Mouse (Mus musculus) embryonic facial prominence, embryonic 15.5 days (tissue): ENCODE data around the gene Invs. TPM values are rescaled to one million over a fixed set of nuclear protein-coding genes. Genes with fewer than 3 reads are reported as not detected.
"Not testable (repeated sequence)": the region's sequence is repeated elsewhere in the genome, so short reads cannot be mapped to it uniquely, and the experiment has no call there.

Experiments
- ATAC-seq: fragments of 200-750 bp; cut with Nextera tagmentation; 2 replicates; pipeline ENCODE4 v1.8.0; 2017; ENCODE audit warnings: low read depth, moderate TSS enrichment; ENCODE audit not compliant: insufficient number of reproducible peaks, low FRiP score, low TSS enrichment
- H3K27ac ChIP-seq: fragments of 300-500 bp; sonication (generic); replicated peaks from 2 replicates; pipeline ENCODE4 v1.5.1; 2015; ENCODE audit warnings: mild to moderate bottlenecking, inconsistent platforms
- H3K27me3 ChIP-seq: fragments of 300-500 bp; sonication (generic); 2 replicates; pipeline ENCODE4 v1.6.1; 2015; ENCODE audit warnings: inconsistent platforms
- H3K36me3 ChIP-seq: fragments of 300-500 bp; sonication (generic); 2 replicates; pipeline ENCODE4 v1.6.1; 2015; ENCODE audit warnings: mild to moderate bottlenecking, inconsistent platforms
- H3K4me1 ChIP-seq: fragments of 300-500 bp; sonication (generic); 2 replicates; pipeline ENCODE4 v1.6.1; 2015; ENCODE audit warnings: inconsistent platforms
- H3K4me2 ChIP-seq: fragments of 300-500 bp; sonication (generic); replicated peaks from 2 replicates; pipeline ENCODE4 v1.6.1; 2015; ENCODE audit warnings: mild to moderate bottlenecking, inconsistent platforms
- H3K4me3 ChIP-seq: fragments of 300-500 bp; sonication (generic); replicated peaks from 2 replicates; pipeline ENCODE4 v1.5.1; 2015; ENCODE audit warnings: mild to moderate bottlenecking, inconsistent platforms
- H3K9ac ChIP-seq: fragments of 300-500 bp; sonication (generic); 2 replicates; pipeline ENCODE4 v1.6.1; 2015; ENCODE audit warnings: inconsistent platforms
- H3K9me3 ChIP-seq: fragments of 300-500 bp; sonication (generic); replicated peaks from 2 replicates; pipeline ENCODE4 v1.6.1; 2016; ENCODE audit warnings: inconsistent platforms
- WGBS: fragments of 180-500 bp; shearing (Covaris S2); methylation state at CpG from one replicate; pipeline ENCODE4 v1.1.7; 2015; 5-methylcytosine and 5-hydroxymethylcytosine counted together
- polyA plus RNA-seq: library from polyadenylated mRNA; unstranded; fragments of >200 nt; fragmentation: Nextera tagmentation; extraction: Ambion mirVana; gene quantifications from 2 replicates; pipeline ENCODE4 v1.2.1, GENCODE M21; 2015

Invs gene
- polyA plus RNA-seq, 1 experiment from 2014 or later = 9.9 TPM

DNA sequence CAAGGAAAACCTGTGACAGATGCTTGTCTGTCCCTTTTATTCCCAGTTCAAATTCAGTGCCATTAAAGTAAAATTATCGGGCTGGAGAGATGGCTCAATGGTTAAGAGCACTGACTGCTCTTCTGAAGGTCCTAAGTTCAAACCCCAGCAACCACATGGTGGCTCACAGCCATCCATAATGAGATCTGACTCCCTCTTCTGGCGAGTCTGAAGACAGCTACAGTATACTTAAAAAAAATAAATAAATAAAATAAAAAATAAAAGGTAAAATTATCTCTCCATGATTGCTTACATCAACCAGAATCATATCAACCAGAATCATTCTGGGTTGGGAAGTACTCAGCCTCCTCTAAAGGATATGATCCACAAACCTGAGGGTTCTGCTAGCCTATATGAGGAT lies 48.5 kb downstream of the Invs start:
- H3K9me3 ChIP-seq = no peaks in the 10 kb centered on the region
- no peak overlapping the region for H3K4me2 ChIP-seq
- no peaks in the 10 kb centered on the region for H3K27me3 ChIP-seq
- H3K36me3 ChIP-seq = no peaks in the 10 kb centered on the region
- no peak overlapping the region for H3K9ac ChIP-seq
- H3K4me3 ChIP-seq = no peak overlapping the region
- no peaks in the 10 kb centered on the region for H3K4me1 ChIP-seq
- WGBS = 61% methylated on average over 2 of the region's 2 CpGs
- no peak overlapping the region for H3K27ac ChIP-seq
- no peak for ATAC-seq

DNA sequence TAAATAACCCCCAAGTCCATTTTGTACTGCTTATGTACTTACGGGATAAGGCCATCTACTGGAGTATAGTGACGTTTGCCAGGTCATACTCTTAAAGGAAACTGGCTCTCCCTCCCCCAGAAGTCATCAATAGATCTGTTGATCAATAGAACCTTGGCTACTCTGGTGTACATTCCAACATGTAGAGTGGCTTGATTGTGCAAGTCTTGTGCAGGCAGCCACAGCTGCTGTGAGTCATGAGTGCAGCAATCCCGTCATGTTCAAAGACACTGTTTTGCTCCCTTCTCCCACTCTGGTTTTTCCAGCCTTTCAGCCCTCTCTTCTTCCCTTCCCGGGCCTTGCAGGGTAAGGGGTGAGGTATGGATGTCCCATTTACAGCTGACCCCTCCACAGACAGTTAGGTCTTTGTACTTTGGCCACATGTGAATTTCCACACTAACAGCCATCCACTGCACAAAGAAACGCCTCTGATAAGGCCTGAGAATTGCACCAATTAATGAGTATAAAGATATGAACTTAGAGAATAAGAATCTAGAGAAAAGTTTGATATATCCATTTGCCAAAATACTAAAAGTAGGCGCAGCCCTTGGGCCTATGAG lies 53.0 kb downstream of the Invs start:
- Histone ChIP-seq H3K4me2 (no peak overlapping the region), H3K4me1 (no peaks in the 10 kb centered on the region), H3K27ac (no peak overlapping the region), H3K9ac (no peak overlapping the region), H3K36me3 (no peaks in the 10 kb centered on the region), H3K27me3 (no peaks in the 10 kb centered on the region), H3K4me3 (no peak overlapping the region), H3K9me3 (no peaks in the 10 kb centered on the region)
- 73% methylated on average over 6 of the region's 6 CpGs for WGBS
- ATAC-seq = no peak

DNA sequence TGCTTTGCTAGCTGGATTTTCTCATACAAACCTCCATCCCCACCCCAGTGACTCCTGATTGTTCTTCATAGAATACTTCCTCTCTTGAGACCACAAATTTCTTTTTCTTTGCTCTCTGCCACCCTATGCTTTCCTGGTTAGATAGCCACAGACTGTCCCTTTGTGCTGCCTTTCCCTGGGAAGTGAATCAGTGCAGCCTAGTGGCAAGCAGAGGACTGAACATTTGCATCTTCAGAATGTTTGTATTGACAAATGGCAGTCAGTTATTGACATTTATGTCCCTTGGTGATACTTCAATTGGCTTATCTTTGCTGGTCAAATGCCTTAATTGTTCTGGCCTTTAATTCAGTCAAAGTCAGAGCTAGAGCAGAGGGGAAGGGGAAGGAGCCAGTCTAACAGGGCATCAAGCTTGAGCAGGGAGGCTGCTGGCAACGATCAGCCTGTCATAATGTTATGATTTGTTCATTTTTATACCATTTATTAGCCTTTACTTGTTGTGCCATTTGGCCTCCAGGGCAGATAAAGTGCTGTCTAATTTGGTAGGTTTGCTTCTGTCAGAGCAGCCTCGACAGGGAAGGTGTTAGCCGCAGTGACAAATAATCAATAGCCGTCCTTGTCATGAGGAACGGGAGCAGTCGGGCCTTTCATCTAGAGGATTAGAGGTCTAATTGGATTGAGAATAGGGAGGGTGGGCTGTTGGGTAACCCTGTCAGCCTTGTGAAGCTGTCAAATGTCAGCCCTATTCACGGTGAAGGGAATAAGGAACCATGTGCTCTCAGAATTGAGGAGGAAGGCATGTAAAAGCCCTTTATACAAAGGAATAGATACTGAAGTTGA lies 55.6 kb downstream of the Invs start:
- Histone ChIP-seq H3K27me3 (no peaks in the 10 kb centered on the region), H3K4me3 (no peak overlapping the region), H3K4me2 (no peak overlapping the region), H3K9ac (no peak overlapping the region), H3K9me3 (no peaks in the 10 kb centered on the region), H3K36me3 (no peaks in the 10 kb centered on the region), H3K4me1 (no peaks in the 10 kb centered on the region), H3K27ac (no peak overlapping the region)
- 19% methylated on average over 7 of the region's 7 CpGs for WGBS
- ATAC-seq = no peak

DNA sequence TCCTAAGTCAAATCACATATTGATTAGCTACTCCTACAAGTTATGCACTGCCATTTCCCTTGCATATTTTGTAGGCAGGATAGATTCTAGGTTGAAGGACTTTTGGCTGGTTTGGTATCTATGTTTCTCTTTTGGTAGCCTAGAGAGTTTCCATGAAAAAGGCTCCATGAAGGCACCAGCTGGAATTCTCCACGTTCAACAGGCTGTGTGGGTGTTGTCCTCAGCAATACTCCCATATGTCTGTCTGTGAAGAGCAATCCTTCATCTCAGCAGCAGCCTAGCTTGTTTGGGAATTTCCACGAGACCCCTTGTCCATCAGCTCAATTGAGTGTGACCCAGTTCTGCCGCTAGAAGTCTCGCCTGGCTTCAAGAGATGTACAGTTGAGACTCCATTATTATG lies 63.1 kb downstream of the Invs start:
- no peak overlapping the region for H3K4me3 ChIP-seq
- no peak overlapping the region for H3K4me2 ChIP-seq
- 82% methylated on average over 4 of the region's 4 CpGs for WGBS
- H3K9me3 ChIP-seq = no peaks in the 10 kb centered on the region
- H3K36me3 ChIP-seq = no peaks in the 10 kb centered on the region
- H3K27me3 ChIP-seq = no peaks in the 10 kb centered on the region
- H3K9ac ChIP-seq = no peak overlapping the region
- ATAC-seq = no peak
- no peak overlapping the region for H3K27ac ChIP-seq
- no peaks in the 10 kb centered on the region for H3K4me1 ChIP-seq

DNA sequence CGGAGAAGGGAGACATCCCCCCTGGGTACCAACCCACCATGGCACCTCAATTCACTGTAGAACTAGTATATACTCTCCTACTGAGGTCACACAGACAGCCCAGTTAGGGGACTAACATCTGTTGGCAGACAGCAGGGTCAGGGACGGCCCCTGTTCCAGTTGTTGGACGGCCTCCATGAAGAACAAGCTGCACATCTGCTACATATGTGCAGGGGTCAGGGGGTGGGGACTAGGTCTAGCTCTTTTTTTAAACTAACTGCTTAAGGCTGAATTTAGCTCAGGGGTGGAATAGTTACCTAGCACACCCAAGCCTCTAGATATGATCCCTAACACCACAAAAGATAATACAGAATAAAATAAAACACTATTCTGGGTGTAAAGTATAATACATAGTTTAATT lies 82.8 kb downstream of the Invs start:
- Histone ChIP-seq H3K9me3 (no peaks in the 10 kb centered on the region), H3K4me2 (no peak overlapping the region), H3K27me3 (no peaks in the 10 kb centered on the region), H3K27ac (no peak overlapping the region), H3K36me3 (no peaks in the 10 kb centered on the region), H3K4me3 (no peak overlapping the region), H3K4me1 (no peaks in the 10 kb centered on the region), H3K9ac (no peak overlapping the region)
- WGBS = 60% methylated on average over 3 of the region's 3 CpGs
- no peak for ATAC-seq

DNA sequence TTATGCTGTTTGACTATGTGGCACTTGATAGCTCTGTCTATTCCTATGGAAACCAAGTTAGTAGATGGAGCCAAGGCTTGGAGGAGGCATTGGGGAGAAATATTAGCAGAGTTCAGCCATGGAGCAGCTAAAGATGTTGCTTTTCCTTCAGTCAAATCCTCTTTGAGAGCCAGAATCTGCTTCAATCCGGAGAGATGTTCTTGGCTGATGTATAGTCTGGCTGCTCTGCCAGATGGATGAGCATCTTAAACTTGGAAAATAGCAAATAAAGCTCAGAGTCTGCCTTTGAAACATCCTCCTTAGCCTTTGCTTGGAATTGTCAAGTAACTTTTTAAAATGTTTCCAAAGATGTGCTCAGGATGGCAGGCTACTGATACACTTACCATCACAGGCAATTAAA lies 91.5 kb downstream of the Invs start:
- Histone ChIP-seq H3K9me3 (no peaks in the 10 kb centered on the region), H3K27ac (no peak overlapping the region), H3K4me1 (no peaks in the 10 kb centered on the region), H3K9ac (no peak overlapping the region), H3K4me3 (no peak overlapping the region), H3K27me3 (no peaks in the 10 kb centered on the region), H3K36me3 (no peaks in the 10 kb centered on the region; the same call in 1 of the 2 replicates), H3K4me2 (no peak overlapping the region)
- WGBS = 58% methylated on average over 1 of the region's 1 CpGs
- ATAC-seq = no peak

DNA sequence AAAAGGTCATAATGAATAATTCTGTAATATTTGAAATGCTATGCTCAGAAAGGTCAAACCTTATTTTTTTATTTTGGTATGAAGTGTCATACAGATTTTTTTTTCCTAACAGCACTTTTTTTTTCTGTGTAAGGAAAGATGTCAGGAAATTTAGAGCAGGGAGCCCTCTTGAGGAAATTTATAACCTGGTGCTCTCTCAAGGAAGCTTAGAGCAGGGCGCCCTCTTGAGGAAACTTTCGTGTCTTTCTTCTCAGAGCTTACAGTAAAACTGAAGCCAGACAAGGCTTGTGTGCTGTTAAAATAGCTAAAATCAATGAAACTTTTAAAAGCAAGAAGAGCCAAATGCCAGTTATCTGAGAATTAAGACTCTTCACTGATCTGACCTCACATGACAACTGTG lies 101.4 kb downstream of the Invs start:
- Histone ChIP-seq H3K36me3 (no peaks in the 10 kb centered on the region), H3K27me3 (no peaks in the 10 kb centered on the region), H3K4me2 (no peak overlapping the region), H3K9ac (no peak overlapping the region), H3K4me1 (no peaks in the 10 kb centered on the region), H3K4me3 (no peak overlapping the region), H3K9me3 (no peaks in the 10 kb centered on the region), H3K27ac (no peak overlapping the region)
- 0% methylated on average over 2 of the region's 2 CpGs for WGBS
- ATAC-seq = no peak

DNA sequence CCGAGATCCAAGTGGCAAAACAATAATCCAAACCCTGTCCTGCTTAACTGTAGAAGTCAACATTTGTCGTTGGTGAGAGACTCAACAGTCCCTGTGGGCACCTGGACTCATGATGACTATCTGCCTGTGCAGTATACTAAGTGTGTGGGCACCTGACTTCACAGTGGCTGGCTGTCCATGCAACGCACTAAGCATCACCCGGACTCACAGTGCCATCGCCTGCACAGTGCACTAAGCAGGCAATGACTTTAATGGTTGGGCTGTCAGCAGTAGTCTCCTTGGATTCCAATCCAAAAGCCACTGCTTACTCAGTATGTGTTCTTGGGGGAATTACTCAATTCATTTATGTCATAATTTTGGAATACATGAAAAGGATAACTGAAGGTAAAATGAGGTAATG lies 102.9 kb downstream of the Invs start:
- no peak overlapping the region for H3K4me2 ChIP-seq
- no peaks in the 10 kb centered on the region for H3K36me3 ChIP-seq
- no peak overlapping the region for H3K4me3 ChIP-seq
- H3K9me3 ChIP-seq = no peaks in the 10 kb centered on the region
- 80% methylated on average over 5 of the region's 5 CpGs for WGBS
- H3K9ac ChIP-seq = no peak overlapping the region
- H3K27ac ChIP-seq = no peak overlapping the region
- H3K4me1 ChIP-seq = no peaks in the 10 kb centered on the region
- no peaks in the 10 kb centered on the region for H3K27me3 ChIP-seq
- no peak for ATAC-seq

DNA sequence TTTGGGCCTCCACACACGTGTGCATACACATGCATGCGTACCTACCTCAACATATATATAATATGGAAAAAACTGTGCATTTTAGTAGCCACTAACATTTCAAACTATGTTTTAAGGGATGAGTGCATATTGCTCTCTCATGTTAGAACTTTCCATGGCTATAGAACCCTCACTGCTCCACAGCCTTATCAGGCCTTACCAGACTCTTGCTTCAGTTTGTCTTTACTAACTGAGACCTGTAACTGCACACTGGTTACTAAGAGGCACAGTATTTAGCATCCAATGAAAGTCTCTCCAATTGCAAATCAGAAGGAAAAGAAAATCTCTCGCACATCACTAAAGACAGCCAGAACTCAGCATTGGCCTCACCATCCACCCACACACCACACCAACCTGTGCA lies 117.4 kb downstream of the Invs start:
- no peak overlapping the region for H3K27ac ChIP-seq
- no peaks in the 10 kb centered on the region for H3K4me1 ChIP-seq
- no peak overlapping the region for H3K9ac ChIP-seq
- WGBS = 91% methylated on average over 3 of the region's 3 CpGs
- no peak overlapping the region for H3K4me3 ChIP-seq
- H3K4me2 ChIP-seq = no peak overlapping the region
- 0 out of 2 replicates have a peak, but pooled peaks cover 6% of the 10 kb centered on the region for H3K36me3 ChIP-seq
- H3K27me3 ChIP-seq = no peaks in the 10 kb centered on the region
- no peak for ATAC-seq
- H3K9me3 ChIP-seq = no peaks in the 10 kb centered on the region

DNA sequence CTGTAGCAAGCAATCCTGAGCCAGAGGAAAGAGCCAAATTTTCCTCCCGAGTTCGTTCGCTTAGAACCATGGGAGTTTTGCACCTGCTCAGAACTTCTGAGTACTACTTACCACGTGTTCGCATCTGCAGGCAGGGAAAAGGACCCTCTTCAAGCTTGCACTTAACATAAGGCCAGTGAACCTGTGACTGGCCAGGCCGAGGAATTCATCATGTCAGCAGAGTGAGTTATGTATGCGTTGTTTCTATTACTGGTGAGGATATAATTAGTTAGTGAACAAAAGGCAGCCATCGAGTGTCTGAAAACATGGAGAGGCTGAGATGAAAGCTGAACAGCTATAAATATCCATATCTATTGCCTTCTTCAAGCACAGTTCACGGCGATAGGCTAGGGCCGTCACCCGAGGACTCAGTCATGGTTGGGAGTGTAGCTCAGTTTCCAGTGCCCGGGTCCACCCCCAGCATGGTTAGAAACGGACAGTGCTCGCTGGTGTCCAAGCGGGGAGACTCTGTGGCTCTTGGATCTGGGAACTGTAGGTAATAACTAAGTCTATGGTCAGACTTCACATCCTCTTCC lies 123.6 kb downstream of the Invs start:
- H3K4me1 ChIP-seq = no peaks in the 10 kb centered on the region
- no peaks in the 10 kb centered on the region for H3K36me3 ChIP-seq
- H3K9ac ChIP-seq = no peak overlapping the region
- no peak overlapping the region for H3K4me3 ChIP-seq
- H3K4me2 ChIP-seq = no peak overlapping the region
- 81% methylated on average over 16 of the region's 16 CpGs for WGBS
- no peaks in the 10 kb centered on the region for H3K9me3 ChIP-seq
- H3K27me3 ChIP-seq = no peaks in the 10 kb centered on the region
- H3K27ac ChIP-seq = no peak overlapping the region
- no peak for ATAC-seq

DNA sequence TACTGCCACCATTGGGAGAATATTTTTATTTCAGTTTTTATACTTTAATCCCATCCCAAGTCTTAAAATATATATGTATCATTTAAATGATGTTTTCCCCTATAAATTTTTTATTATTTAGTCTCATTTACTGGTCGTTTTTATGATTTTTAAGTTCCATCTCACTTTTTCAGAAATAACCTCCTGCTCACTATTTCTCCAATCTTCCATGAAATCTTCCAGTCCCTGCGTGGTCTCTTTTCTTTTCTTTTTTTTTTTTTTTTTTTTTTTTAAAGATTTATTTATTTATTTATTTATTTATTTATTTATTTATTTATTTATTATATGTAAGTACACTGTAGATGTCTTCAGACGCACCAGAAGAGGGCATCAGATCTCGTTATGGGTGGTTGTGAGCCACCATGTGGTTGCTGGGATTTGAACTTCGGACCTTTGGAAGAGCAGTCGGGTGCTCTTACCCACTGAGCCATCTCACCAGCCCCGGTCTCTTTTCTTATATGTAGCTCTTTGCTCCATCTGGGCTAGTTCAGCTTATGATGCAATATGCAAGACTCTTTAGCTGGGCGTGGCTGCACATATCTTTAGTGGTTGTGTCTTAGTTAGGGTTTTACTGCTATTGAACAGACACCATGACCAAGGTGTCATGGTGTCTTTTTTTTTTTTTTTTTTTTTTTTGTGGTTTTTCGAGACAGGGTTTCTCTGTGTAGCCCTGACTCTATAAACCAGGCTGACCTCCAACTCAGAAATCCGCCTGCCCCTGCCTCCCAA lies 126.3 kb downstream of the Invs start:
- H3K9ac ChIP-seq, H3K4me1 ChIP-seq, ATAC-seq, H3K36me3 ChIP-seq, H3K4me2 ChIP-seq, H3K27me3 ChIP-seq, H3K9me3 ChIP-seq, H3K4me3 ChIP-seq, H3K27ac ChIP-seq: not testable (repeated sequence)
- 88% methylated on average over 10 of the region's 10 CpGs for WGBS
